Mouse (Mus musculus): ENCODE data around the gene Mrtfa. TPM values are rescaled to one million over a fixed set of nuclear protein-coding genes. Genes with fewer than 3 reads are reported as not detected.
"Not testable (repeated sequence)": the region's sequence is repeated elsewhere in the genome, so short reads cannot be mapped to it uniquely, and the experiment has no call there.

Gene Mrtfa
- total RNA-seq (2015) (76.4 and 81.3 TPM in 2 replicates), total RNA-seq (2017) (39.4 and 46.2 TPM in 2 replicates)

GRCm38 (mm10) chr15:81190630-81191178 is at the start of gene Mrtfa:
Gene Mrtfa (minus strand): TSS chr15:81190757.
- ATAC-seq (ENCODE audit: poor library complexity, severe bottlenecking): peak; percentile 99

- no peak for ATAC-seq (ENCODE audit: poor library complexity, severe bottlenecking)
Observed at GRCm38 (mm10) chr15:81239794-81240343, 49.3 kb upstream of the Mrtfa start.

GRCm38 (mm10) chr15:81239261-81239660 is 48.7 kb upstream of the Mrtfa start:
- no peak for ATAC-seq (ENCODE audit: poor library complexity, severe bottlenecking)

GRCm38 (mm10) chr15:81237471-81237870 is 46.9 kb upstream of the Mrtfa start:
- ATAC-seq (ENCODE audit: poor library complexity, severe bottlenecking): peak; percentile 43; the same call in 1 of the 2 replicates

GRCm38 (mm10) chr15:81236062-81236461 is 45.5 kb upstream of the Mrtfa start:
- ATAC-seq (ENCODE audit: poor library complexity, severe bottlenecking): no peak

- no peak for ATAC-seq (ENCODE audit: poor library complexity, severe bottlenecking)
Observed at GRCm38 (mm10) chr15:81235086-81235920, 44.7 kb upstream of the Mrtfa start, which contains the start of gene Mchr1. Gene Mchr1 (plus strand): TSS chr15:81235499.

GRCm38 (mm10) chr15:81231325-81231724 is 40.8 kb upstream of the Mrtfa start:
- ATAC-seq (ENCODE audit: poor library complexity, severe bottlenecking): no peak

GRCm38 (mm10) chr15:81229791-81230190 is 39.2 kb upstream of the Mrtfa start:
- ATAC-seq (ENCODE audit: poor library complexity, severe bottlenecking): no peak

- no peak for ATAC-seq (ENCODE audit: poor library complexity, severe bottlenecking)
Observed at GRCm38 (mm10) chr15:81228258-81228657, 37.7 kb upstream of the Mrtfa start.

GRCm38 (mm10) chr15:81227275-81227674 is 36.7 kb upstream of the Mrtfa start:
- ATAC-seq (ENCODE audit: poor library complexity, severe bottlenecking): no peak

- ATAC-seq (ENCODE audit: poor library complexity, severe bottlenecking): no peak
Observed at GRCm38 (mm10) chr15:81226796-81227195, 36.2 kb upstream of the Mrtfa start.

- ATAC-seq (ENCODE audit: poor library complexity, severe bottlenecking): no peak
Observed at GRCm38 (mm10) chr15:81225732-81226131, 35.2 kb upstream of the Mrtfa start.

- ATAC-seq (ENCODE audit: poor library complexity, severe bottlenecking): no peak
Observed at GRCm38 (mm10) chr15:81225016-81225415, 34.5 kb upstream of the Mrtfa start.

GRCm38 (mm10) chr15:81221446-81221845 is 30.9 kb upstream of the Mrtfa start:
- ATAC-seq (ENCODE audit: poor library complexity, severe bottlenecking): no peak

- ATAC-seq (ENCODE audit: poor library complexity, severe bottlenecking): not testable (repeated sequence)
Observed at GRCm38 (mm10) chr15:81220051-81220450, 29.5 kb upstream of the Mrtfa start.

GRCm38 (mm10) chr15:81219054-81219453 is 28.5 kb upstream of the Mrtfa start:
- ATAC-seq (ENCODE audit: poor library complexity, severe bottlenecking): no peak

GRCm38 (mm10) chr15:81216906-81217653 is 26.5 kb upstream of the Mrtfa start:
- no peak for ATAC-seq (ENCODE audit: poor library complexity, severe bottlenecking)

- no peak for ATAC-seq (ENCODE audit: poor library complexity, severe bottlenecking)
Observed at GRCm38 (mm10) chr15:81212976-81213375, 22.4 kb upstream of the Mrtfa start.

GRCm38 (mm10) chr15:81210496-81210895 is 19.9 kb upstream of the Mrtfa start:
- peak; percentile 49; the same call in 1 of the 2 replicates for ATAC-seq (ENCODE audit: poor library complexity, severe bottlenecking)

GRCm38 (mm10) chr15:81202462-81202861 is 11.9 kb upstream of the Mrtfa start:
- ATAC-seq (ENCODE audit: poor library complexity, severe bottlenecking): no peak

- peak; percentile 43; the same call in 1 of the 2 replicates for ATAC-seq (ENCODE audit: poor library complexity, severe bottlenecking)
Observed at GRCm38 (mm10) chr15:81199372-81199959, 8.9 kb upstream of the Mrtfa start.

Measured in megakaryocyte, adult 5-6 weeks (primary cell).